Mouse (Mus musculus) thymus, adult 2 months (tissue): ENCODE measurements around the gene C4bp. TPM values are rescaled to one million over a fixed set of nuclear protein-coding genes. Genes with fewer than 3 reads are reported as not detected.

Source experiments
- DNase-seq: peaks from one replicate; pipeline ENCODE4 v3.0.0; 2021
- H3K27ac ChIP-seq: fragments of 200-500 bp; 2 replicates; pipeline ENCODE4 v1.5.1; 2012; ENCODE audit warnings: low read length, control low read depth; ENCODE audit not compliant: control insufficient read depth, insufficient read depth
- H3K27me3 ChIP-seq: fragments of 200-500 bp; 2 replicates; pipeline ENCODE4 v1.6.1; 2012; ENCODE audit warnings: mild to moderate bottlenecking, low read length, moderate library complexity, mixed read lengths; ENCODE audit not compliant: control insufficient read depth, insufficient read depth
- H3K36me3 ChIP-seq: fragments of 200-500 bp; 2 replicates; pipeline ENCODE4 v1.6.1; 2012; ENCODE audit warnings: mild to moderate bottlenecking, low read length, moderate library complexity; ENCODE audit not compliant: control insufficient read depth, insufficient read depth
- H3K4me1 ChIP-seq: fragments of 200-500 bp; replicated peaks from 2 replicates; pipeline ENCODE4 v1.6.1; 2012; ENCODE audit warnings: low read length; ENCODE audit not compliant: control insufficient read depth, insufficient read depth
- H3K4me3 ChIP-seq: fragments of 200-500 bp; 2 replicates; pipeline ENCODE4 v1.5.1; 2012; ENCODE audit warnings: mild to moderate bottlenecking, low read length, control low read depth, moderate library complexity; ENCODE audit not compliant: control insufficient read depth, insufficient read depth
- CTCF ChIP-seq: fragments of 200-500 bp; IDR thresholded peaks from 2 replicates; pipeline ENCODE4 v1.5.1; 2012; ENCODE audit warnings: mild to moderate bottlenecking, control low read depth, low read length, moderate library complexity, borderline replicate concordance; ENCODE audit not compliant: control insufficient read depth, poor library complexity, insufficient read depth; ENCODE audit errors: extremely low read depth
- POLR2A ChIP-seq: fragments of 200-500 bp; IDR thresholded peaks from 2 replicates; pipeline ENCODE4 v1.6.1; 2012; ENCODE audit warnings: mild to moderate bottlenecking, low read length, control low read depth, moderate library complexity; ENCODE audit not compliant: control insufficient read depth, poor library complexity, insufficient read depth; ENCODE audit errors: extremely low read depth
- WGBS: fragments of 180-500 bp; shearing (Covaris S2); methylation state at CpG from one replicate; pipeline ENCODE4 v1.1.7; 2018; 5-methylcytosine and 5-hydroxymethylcytosine counted together
- polyA plus RNA-seq: library from polyadenylated mRNA; depleted of rRNA; stranded (reverse); fragments of >200 nt; gene quantifications from 2 replicates; pipeline ENCODE4 v1.2.3, GENCODE M21; 2012; rRNA removed

Gene C4bp
- polyA plus RNA-seq, 1 experiment: 0.19 TPM

DNA sequence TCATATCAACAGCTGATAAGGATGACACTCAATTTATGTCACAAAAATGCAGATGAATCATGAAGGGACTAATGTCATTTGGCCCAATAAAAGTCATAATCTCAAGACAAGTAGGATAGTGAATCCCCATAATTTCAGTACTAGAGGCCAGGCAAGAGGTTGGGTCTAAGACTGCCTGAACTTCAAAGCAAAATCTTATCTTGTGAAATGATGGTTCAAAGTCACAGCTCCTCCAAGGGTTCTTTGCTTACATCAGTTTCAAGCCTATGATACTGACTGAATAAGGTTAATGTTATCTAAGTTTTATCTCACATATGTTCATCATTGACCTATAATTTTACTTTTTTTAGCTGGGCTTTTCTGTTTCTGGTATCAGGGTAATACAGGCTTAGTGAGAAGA, 20.5 kb downstream of the C4bp start:
- H3K4me3 ChIP-seq: no peak overlapping the region
- H3K4me1 ChIP-seq: no peaks in the 10 kb centered on the region
- H3K27ac ChIP-seq: no peak overlapping the region
- DNase-seq: no peak
- no peaks in the 10 kb centered on the region for H3K27me3 ChIP-seq
- no peak for TF ChIP-seq POLR2A
- TF ChIP-seq CTCF: no peak
- no peaks in the 10 kb centered on the region for H3K36me3 ChIP-seq

DNA sequence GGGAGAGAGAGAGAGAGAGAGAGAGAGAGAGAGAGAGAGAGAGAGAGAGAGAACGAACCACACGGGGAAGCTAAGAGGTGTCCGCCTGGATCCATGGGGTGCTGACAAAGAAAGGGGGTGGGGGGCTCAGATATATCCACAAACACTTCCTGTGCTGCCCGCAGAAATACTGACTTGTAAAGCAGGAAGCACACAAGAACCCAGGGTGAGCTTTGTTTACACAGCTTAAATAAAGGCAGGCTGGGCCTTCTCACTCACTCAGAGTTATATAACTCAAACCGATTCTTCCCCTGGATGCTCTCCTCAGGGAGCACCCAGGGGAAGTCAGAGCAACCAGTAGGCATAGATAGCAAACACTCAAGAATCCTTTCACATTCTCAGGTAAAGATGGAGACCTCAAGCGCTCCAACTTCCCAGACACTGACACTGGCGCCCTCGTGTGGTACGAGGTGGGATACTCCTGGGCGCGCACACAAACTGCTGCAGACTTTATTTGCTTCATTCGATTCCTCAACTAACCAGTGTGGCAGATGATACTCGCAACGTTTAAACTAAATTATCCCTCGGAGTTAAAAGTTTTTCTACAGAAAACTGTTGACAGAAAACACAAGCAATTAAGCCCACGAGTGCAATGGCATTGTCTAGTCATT, 27.5 kb downstream of the C4bp start:
- H3K36me3 ChIP-seq: no peaks in the 10 kb centered on the region
- peaks cover 5% of the 10 kb centered on the region; the same call in 1 of the 2 replicates for H3K4me1 ChIP-seq
- peak overlapping the region; percentile 24; the same call in 1 of the 2 replicates for H3K27ac ChIP-seq
- peak overlapping the region; percentile 26 for H3K4me3 ChIP-seq
- TF ChIP-seq POLR2A (no peak), CTCF (peak; percentile 89)
- DNase-seq: peak; percentile 90
- 7% methylated on average over 16 of the region's 16 CpGs for WGBS
- H3K27me3 ChIP-seq: no peaks in the 10 kb centered on the region

DNA sequence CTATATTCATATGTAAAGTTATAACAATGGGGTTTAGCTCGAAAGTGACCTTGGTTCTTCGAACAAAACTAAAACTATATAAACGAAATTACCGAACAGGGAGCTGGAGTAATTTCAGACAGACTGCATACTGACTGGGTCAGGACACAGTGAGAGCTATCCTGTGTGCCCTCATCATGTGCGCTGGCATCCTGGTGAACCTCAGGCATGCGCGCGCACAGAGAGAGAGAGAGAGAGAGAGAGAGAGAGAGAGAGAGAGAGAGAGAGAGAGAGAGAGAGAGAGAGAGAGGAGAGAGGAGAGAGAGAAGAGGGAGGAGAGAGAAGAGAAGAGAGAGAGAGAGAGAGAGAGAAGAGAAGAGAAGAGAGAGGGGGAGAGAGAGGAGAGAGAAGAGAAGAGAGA, 28.1 kb downstream of the C4bp start:
- 58% methylated on average over 8 of the region's 8 CpGs for WGBS
- H3K27ac ChIP-seq: peak overlapping the region; percentile 24; the same call in 1 of the 2 replicates
- no peaks in the 10 kb centered on the region for H3K27me3 ChIP-seq
- H3K4me1 ChIP-seq: peaks cover 5% of the 10 kb centered on the region; the same call in 1 of the 2 replicates
- DNase-seq: peak; percentile 42
- no peaks in the 10 kb centered on the region for H3K36me3 ChIP-seq
- peak overlapping the region; percentile 26 for H3K4me3 ChIP-seq
- TF ChIP-seq POLR2A: no peak
- no peak for TF ChIP-seq CTCF

DNA sequence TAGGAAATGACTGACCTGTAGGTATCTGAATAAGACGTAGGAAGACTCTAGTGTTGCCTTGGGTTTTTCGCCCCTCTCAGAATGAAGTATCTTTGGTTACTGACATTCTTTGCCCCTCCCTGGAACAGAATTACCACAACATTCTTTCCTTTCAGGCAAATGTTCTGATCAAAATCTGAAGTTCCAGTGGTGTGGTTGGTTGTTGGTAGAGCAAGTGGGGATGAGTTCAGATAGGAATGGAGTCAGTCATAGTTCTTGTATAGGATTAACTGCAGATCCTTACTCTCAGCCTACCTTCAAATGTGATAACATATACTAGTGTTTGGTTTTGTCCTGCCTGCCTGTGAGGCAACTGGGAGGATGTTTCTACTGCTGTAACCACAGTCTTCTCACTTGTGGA, 31.9 kb downstream of the C4bp start, which contains the start of gene Zp3r:
Gene Zp3r, minus strand, starts transcription at position 101 of the 400 bp plus-strand sequence.
- no peaks in the 10 kb centered on the region for H3K36me3 ChIP-seq
- no peak within 1 kb of the TSS for H3K4me3 ChIP-seq
- TF ChIP-seq CTCF (no peak), POLR2A (no peak)
- H3K4me1 ChIP-seq: peaks cover 5% of the 10 kb centered on the region; the same call in 1 of the 2 replicates
- no peaks in the 10 kb centered on the region for H3K27me3 ChIP-seq
- no peak within 1 kb of the TSS for H3K27ac ChIP-seq
- DNase-seq: no peak
- 56% methylated on average over 2 of the region's 2 CpGs for WGBS

DNA sequence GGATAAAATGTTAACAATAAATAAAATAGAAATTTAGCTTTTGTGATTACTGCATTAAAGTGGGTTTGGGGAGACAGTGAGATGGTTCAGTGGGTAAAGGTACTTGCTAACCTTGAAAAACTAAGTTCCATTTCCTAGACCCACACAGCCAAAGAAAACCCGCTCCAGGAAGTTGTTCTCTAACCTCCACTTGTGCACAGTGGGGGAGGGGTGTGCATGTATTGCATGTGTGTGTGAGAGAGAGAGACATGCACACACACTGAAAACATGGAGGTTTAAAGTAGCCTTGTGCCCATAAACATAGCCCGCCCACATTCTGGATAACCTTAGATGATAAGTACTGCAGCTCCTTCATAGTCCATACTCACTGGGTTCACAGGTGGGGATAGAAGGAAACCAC, 65.1 kb downstream of the C4bp start:
- DNase-seq: peak; percentile 35
- TF ChIP-seq CTCF (no peak), POLR2A (no peak)
- Histone ChIP-seq H3K27ac (no peak overlapping the region), H3K36me3 (no peaks in the 10 kb centered on the region), H3K4me3 (no peak overlapping the region), H3K4me1 (no peaks in the 10 kb centered on the region), H3K27me3 (no peaks in the 10 kb centered on the region)
- WGBS: 64% methylated on average over 2 of the region's 2 CpGs

DNA sequence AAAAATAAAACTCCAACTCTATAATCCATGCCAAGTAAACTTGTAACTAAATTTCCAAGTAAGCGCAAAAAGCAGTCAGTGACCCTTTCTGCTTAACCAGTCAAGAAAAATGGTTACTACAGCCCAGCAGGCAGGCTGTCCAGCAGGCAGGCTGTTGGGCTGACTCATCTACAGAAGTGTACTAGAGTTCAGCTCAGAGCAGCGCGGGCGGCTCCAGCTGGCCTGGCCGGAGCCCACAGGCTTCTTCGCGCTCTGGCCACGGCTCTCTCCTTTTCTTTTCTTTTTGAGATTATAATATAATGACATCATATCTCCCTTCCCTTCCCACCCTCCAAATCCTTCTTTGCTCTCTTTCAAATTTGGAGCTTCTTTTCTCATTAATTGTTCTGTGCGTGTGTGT, 72.8 kb downstream of the C4bp start:
- WGBS: 92% methylated on average over 9 of the region's 9 CpGs
- Histone ChIP-seq H3K4me1 (no peaks in the 10 kb centered on the region), H3K27ac (no peak overlapping the region), H3K36me3 (no peaks in the 10 kb centered on the region), H3K27me3 (no peaks in the 10 kb centered on the region), H3K4me3 (no peak overlapping the region)
- TF ChIP-seq CTCF (no peak), POLR2A (no peak)
- DNase-seq: no peak

Other genes starting within 250 kb of the C4bp start
- gene Cd55b, start 238.6 kb downstream of the C4bp start, polyA plus RNA-seq: not detected in 2 replicates
- gene Cd55, start 198.9 kb downstream of the C4bp start, polyA plus RNA-seq: 3.4 and 3.6 TPM in 2 replicates
- not detected in 2 replicates for gene Zp3r, start 32.0 kb downstream of the C4bp start, polyA plus RNA-seq
- gene Gm29427, start 54.2 kb upstream of the C4bp start, polyA plus RNA-seq: 0.09 TPM in 1 of 2 replicates, not detected in the other
- 3.9 and 4.7 TPM in 2 replicates for gene Yod1, start 55.7 kb upstream of the C4bp start, polyA plus RNA-seq
- gene Pfkfb2, start 67.6 kb upstream of the C4bp start, polyA plus RNA-seq: 9.2 and 9.5 TPM in 2 replicates
- gene AA986860, start 70.3 kb upstream of the C4bp start, polyA plus RNA-seq: 0.54 and 1.1 TPM in 2 replicates
- 0.11 and 0.28 TPM in 2 replicates for gene Fcamr, start 139.3 kb upstream of the C4bp start, polyA plus RNA-seq
- gene Pigr, start 165.1 kb upstream of the C4bp start, polyA plus RNA-seq: 3.0 and 4.3 TPM in 2 replicates
- gene Fcmr, start 204.0 kb upstream of the C4bp start, polyA plus RNA-seq: 9.7 and 15.4 TPM in 2 replicates
- gene Il24, start 225.8 kb upstream of the C4bp start, polyA plus RNA-seq: 0.26 and 0.28 TPM in 2 replicates
- not detected in 2 replicates for gene Il20, start 249.8 kb upstream of the C4bp start, polyA plus RNA-seq